Mouse (Mus musculus) cerebellum, postnatal 4 days (tissue): ENCODE results near the gene Ncapg2.
A peak's percentile ranks its signal among the peaks of the same experiment; 100 is the strongest.

Experiments
- DNase-seq, 2 experiments: peaks; one replicate each; pipeline ENCODE4 v3.0.0; 2022; ENCODE audit warnings: low spot score in 2 of 2, mixed read lengths in 1 of 2

Gene Ncapg2

GRCm38 (mm10) chr12:116442184-116442583, 37.0 kb downstream of the Ncapg2 start:
- DNase-seq = no peak

DNA sequence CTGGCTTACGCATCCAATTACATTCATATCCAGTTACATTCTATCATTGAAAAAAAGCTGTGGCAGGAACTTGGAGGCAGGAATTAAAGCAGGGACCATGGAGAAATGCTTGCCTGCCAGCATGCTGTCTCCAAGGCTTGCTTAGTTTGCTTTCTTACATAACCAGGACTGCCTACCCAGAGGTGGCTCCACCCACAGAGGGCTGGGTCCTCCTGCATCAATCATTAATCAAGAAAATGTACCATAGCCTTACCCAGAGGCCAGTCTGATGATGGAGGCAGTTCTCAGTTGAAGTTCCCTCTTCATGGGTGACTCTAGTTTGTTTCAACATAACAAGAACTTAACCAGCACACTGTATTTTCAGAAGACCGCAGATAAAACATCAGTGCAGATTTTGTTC, 44.3 kb downstream of the Ncapg2 start:
- no peak for DNase-seq

DNA sequence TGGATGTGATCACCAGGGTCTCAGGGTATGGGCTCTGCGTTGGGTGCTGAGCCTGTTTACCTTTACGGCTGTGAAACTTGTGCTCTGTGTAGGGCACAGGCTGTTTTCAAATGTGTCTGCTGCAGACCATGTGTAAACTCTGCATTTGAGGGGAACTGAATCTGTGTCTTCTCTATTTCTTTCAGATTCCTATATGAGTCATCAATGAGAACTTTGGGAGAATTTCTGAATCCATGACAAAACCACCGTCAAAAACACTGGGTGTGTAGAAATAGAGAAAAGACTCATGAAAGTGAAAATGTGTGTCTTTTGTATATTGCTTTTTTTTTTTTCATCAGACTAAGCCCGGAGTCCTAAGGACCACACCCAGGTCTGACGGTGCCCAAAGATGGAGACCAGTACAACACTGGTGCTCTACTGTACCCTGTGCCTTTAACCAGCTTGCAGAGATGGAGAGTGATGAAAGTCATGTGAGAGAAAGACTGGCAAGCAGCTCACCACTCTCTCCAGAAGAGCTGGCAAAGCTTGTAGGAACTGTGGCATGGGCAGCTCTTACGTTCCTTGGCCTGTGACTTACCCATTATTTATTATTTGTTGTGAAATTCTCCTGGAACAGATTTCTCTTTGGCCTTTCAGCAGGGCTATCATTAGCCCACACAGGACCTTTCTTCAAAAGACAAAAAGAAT, 55.3 kb downstream of the Ncapg2 start:
- DNase-seq = no peak

DNA sequence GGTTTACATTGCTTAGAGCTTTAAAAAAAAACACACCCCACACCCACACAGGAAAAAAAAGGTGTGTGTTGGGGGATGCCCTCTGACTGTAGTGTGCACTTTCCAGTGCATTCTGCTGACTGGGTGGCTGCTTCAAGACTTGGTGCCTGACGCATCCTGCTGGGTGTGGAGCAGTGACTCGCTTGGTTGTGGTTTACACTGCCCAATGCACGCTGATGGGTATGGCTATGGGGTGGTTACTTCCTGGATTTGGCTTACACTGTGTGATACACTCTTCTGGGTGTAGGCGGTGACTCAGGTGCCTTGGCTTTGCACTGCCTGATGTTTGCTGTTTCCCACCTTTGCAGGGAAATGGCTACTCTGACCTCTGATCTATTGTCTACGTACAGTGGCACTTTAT, 61.8 kb downstream of the Ncapg2 start:
- no peak for DNase-seq

DNA sequence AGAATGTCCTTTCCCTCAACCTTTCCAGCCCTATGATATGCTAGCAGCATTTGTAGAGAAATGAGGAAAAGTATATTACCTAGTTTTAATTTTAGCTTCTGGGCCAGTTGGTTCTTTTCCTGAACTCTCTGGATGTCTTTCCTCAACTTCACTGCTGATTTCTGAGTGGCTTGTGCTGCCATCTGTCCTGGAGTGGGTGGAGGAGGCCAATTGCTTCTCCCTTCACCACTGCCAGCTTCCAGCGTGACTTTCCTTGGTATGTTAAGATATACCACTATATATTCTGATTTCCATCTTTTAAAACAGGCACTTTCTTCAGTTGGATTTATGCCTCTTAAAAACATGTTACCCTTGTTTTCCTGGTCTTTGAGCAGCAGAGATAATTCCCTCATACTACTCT, 63.1 kb downstream of the Ncapg2 start:
- no peak for DNase-seq

DNA sequence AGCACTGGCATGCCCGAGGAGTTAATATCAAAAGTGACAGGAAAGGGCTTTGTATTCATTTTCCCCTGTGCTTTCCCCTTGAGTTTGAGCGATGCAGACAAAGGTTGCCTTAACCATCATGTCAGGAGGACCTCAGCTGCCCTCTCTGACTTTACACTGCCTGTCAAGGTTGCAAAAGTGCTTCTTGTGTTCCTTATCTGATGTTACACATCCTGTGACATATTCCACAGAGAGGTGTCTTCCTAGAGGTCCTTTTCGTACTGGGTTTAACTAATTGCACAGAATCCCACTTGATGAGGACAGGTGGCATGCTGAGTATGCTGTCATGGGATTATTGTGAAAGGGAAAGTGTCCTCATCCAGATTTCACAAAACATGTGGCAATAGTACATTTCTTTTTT, 63.9 kb downstream of the Ncapg2 start:
- no peak for DNase-seq

GRCm38 (mm10) chr12:116473264-116473663, 68.1 kb downstream of the Ncapg2 start:
- DNase-seq = no peak

DNA sequence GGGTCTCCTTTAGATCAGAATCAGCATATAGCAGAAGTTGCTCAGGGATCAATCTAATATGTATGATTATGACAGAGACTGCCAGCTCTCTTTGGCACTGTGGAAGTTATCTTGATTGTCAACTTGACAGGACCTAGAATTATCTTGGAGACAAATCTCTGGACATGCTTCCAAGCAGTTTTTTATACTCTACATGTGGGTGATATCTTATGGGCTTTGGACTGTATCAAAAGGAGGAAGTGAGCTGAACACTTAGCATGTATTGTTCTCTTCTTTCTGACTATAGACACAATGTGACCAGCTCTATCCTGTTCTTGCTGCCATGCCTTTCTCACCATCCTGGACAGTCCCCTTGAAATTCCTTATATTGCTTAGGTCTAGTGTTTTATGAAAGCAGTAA, 68.6 kb downstream of the Ncapg2 start:
- no peak for DNase-seq

GRCm38 (mm10) chr12:116474676-116475075, 69.5 kb downstream of the Ncapg2 start:
- DNase-seq = no peak

- no peak for DNase-seq
Measured at GRCm38 (mm10) chr12:116478771-116479170, 73.6 kb downstream of the Ncapg2 start.

GRCm38 (mm10) chr12:116481921-116482320, 76.7 kb downstream of the Ncapg2 start:
- DNase-seq = no peak

DNA sequence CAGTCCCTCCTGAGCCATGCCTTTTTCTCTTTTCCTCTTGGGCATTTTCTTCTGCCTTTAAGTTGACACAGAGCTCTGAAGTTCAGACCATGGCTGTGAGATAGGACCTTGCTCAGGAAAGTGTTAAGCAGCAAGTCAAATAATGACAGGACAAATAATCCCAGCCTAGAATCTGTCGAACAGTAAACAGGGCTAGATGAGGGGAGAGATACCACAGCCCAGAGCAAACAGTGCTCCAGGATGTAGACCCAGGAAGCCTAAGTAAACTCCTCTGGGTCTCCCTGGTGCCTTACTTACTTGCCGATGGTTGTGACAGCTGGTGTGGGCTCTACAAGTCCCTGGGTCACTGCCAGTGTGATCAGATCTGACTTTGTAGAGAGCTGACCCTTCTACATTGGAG, 78.4 kb downstream of the Ncapg2 start:
- DNase-seq = no peak

DNA sequence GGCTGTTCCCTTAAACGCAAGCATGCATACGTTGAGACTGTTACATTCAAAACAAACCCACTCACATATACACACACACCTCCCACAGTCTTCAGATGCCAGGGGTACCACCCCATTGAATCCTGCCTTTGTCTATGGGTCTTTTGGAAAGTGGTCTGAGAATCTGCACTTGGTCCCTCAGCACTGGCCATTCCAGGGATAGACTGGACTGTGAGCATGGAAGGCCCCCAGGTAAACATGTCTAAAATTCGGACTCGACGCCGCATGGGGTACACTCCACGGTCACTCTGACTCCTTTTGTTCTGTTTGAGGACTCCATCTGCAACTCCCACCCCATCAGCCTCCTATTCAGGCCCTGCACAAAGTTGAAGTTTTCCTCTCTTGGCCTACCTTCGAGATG, 79.8 kb downstream of the Ncapg2 start:
- DNase-seq = no peak

DNA sequence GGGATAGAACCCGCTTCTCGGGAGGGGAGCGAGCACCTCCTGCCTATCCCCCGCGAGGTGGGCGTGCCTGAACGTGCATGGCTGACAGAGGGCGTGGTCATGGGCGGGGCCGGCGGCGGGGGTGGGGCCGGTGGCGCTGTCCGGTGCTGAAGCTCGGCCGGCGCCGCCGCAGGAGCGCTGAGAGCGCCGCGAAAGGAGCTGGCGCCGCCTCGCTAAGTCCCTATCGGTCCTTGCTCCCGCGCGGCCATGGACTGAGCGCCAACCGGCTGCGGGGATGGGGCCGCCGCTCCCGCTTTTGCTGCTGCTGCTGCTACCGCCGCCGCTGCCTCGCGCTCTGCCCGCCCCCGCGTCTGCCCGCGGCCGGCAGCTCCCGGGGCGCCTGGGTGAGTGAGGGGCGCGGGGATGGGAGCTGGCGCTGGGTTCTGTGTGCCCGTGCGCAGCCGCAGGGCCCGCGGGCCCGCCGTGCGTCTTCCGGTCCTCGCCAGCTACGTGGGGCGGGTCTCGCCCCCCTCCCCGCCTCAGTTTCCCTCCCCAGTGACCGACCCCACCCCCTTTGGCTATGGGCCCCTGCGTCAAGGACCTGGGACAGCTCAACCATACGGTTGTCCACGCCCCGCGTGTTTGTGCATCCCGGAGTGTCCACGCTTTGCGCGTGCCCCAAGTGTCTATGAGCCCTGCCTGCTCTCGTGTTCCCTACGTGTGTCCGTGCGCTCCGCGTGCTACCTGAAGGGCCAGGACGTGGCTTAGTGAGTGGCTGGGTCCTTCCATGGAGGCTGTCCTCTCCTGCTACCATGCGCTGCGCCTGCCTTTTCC, 80.6 kb downstream of the Ncapg2 start, which contains the start of gene Ptprn2:
Gene Ptprn2 (plus strand): TSS at position 130 of the 813 bp plus-strand sequence.
- DNase-seq = peak; percentile 46 to 77

DNA sequence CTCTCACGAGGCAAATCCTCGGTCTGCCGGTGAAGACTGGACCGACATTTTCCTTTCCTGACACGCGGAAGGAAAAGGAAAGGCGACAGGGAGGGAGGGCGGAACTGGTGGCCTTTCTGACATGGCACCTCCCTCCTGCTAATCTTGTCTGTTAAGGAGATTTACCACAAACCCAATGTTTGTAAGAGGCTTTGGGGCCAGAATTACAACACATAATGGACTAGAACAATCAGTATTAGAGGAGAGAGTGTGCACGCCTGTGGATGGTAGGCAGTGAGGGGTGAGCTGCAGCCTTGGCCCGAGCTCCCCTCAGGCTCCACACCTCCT, 81.2 kb downstream of the Ncapg2 start:
- DNase-seq = no peak

DNA sequence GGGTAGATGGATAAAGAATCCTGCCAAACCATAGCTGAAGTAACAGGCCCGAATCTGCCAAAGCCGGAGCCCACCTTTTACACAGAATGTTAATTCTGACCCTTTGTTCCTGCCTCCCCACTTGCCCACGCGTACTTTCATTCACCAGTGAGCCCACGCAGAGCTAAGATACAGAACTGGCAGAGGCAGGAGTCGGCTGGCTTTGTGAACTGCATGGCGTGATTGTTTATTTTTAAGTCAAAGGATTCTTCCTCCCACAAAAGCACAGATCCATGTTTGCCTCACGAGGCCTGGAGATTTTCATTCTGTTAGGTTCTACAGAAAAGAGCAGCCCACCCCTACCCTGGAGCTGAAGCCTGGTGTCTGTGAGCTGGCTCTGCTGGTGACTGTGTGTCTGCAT, 83.6 kb downstream of the Ncapg2 start:
- no peak for DNase-seq

DNA sequence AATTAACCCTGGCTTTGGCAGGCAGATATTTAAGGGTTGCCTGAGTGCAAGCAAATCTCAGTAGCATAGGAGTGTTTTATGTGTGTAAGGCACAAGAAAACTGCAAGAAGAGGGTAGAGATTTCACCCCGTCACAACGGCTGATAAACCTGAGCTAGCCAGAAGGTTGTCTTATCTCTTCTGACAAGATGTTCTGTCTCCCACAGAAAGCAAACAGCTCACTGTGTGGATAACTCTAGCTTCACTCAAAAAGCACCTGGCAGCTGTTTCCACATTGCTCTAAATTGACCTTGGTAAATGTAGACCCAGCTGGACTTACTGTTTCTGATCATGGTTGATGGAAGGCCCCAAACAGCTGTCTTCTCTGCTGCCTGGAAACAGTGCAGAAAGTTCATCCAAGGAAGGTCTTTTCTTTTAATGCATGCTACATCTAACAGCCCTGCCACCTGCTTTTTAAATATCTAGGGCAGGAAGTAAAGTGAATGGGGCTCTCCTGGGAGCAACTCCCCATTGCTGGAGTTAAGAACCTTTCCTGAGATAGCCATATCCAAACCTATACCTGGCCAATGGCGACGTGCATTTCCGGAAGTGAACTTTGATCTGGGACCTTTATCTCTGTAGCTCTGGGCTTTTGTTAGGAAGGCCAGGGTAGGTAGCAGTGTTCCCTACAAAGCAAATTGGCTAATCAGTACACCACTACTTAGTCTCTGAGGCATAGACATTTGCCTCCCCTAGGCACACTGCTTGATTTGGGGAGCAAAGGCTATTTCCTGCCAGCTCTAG, 85.6 kb downstream of the Ncapg2 start:
- no peak for DNase-seq

- no peak for DNase-seq
Measured at GRCm38 (mm10) chr12:116498666-116499065, 93.5 kb downstream of the Ncapg2 start.

GRCm38 (mm10) chr12:116500652-116501051, 95.5 kb downstream of the Ncapg2 start:
- DNase-seq = no peak

- DNase-seq = no peak
Measured at GRCm38 (mm10) chr12:116512482-116512881, 107.3 kb downstream of the Ncapg2 start.
